Mouse (Mus musculus): ENCODE data around the gene Tmem29.
A peak's percentile ranks its signal among the peaks of the same experiment; 100 is the strongest.
"Not testable (repeated sequence)": the region's sequence is repeated elsewhere in the genome, so short reads cannot be mapped to it uniquely, and the experiment has no call there.

The Tmem29 gene

GRCm38 (mm10) chrX:150458766-150459350, at the start of gene Tmem29:
Tmem29 (minus strand) TSS chrX:150459154.
- DNase-seq (ENCODE audit: low read depth, low spot score): peak; percentile 87

DNA sequence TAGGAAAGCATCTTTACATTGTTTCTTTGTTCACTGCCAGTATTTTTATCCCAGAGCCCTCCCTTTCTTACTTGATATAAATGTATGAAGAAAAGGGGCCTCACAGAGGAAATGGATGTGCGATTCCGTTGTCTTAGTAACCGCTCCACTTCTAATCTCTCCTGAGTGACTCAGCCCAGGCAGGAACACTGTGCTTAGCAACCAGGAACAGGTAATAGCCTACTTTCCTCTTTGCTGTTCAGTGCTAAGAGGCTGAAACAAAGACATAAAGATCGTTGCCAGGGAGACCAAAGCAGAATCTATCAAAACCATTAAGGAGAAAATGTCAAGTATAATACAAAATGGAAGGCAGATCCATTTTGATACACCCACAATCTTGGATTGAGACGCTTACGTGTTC, 49.7 kb upstream of the Tmem29 start:
- DNase-seq (ENCODE audit: low read depth, low spot score): no peak

DNA sequence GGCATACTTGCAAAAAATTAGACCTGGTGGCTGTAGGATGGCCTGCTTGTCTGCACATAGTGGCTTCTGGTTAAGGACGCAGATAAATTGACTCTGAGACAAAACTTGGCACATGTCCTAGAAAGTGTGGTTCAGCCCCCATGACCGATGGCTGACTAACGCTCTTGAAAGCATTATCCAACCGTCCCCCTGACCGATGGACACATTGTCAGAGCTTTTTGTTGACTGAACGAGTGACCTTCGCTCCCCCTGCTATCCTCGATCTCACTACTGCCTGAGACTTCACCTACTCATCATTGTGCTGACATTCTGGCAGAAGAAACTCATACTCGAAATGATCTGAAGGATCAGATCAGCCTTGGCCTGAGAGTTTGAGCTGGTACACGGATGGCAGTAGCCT, 28.9 kb upstream of the Tmem29 start:
- DNase-seq (ENCODE audit: low read depth, low spot score): not testable (repeated sequence)

GRCm38 (mm10) chrX:150486314-150487030, 27.5 kb upstream of the Tmem29 start:
- not testable (repeated sequence) for DNase-seq (ENCODE audit: low read depth, low spot score)

GRCm38 (mm10) chrX:150477854-150478780, 19.2 kb upstream of the Tmem29 start:
- DNase-seq (ENCODE audit: low read depth, low spot score): peak; percentile 87

DNA sequence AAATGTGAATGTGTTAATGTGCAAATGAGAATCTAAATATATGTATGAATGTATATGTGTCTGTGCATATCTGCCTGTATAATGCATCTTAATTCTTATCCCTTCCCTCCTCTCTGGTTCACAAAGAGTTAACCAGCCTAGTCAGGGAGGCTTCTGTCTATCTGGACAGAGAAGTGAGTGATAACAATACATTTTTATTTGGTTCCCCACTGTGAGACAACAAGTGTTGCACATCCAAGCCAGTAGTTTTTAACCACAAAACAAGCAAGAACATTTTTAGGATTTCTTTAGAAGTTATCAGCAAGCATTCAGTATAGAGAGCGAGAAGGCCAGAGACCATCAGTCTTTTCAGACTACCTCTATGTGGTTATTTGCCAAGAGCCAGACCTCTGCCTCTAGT, 12.5 kb upstream of the Tmem29 start:
- DNase-seq (ENCODE audit: low read depth, low spot score): no peak

DNA sequence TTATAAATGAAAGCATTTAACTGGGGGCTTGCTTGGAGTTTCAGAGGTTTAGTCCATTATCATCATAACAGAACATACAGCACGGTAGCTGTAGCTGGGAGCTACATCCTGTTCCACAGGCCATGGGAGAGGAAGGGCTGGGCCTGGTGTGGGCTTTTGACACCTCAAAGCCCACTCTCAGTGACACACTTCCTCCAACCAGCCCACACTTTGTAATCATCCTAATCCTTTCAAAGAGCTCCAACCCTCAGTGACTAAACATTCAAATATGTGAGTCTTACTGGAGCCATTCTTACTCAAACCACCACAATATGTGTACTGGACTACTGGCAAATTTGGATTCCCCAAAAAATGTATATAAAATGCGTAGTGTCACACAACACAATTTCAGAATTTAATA, 9.3 kb upstream of the Tmem29 start:
- DNase-seq (ENCODE audit: low read depth, low spot score): no peak

DNA sequence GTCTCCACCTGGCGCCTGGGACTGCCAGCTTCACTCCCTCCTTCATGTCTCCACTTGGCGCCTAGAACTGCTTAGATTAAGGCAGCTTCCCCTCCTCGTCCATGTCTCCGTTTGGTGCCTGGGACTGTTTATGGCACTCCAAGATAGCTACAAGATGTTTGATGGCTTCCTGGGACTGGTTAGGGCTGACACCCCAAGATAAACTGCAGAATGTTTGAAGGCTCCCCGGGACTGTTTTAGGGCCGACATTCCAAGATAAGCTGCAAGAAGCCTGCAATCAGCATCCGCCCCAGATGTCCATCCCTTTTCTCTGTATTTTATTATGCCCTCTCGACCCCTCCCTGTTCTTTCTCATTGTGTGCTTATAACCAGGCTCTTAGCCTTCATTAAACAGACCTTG, 7.9 kb upstream of the Tmem29 start:
- DNase-seq (ENCODE audit: low read depth, low spot score): not testable (repeated sequence)

DNA sequence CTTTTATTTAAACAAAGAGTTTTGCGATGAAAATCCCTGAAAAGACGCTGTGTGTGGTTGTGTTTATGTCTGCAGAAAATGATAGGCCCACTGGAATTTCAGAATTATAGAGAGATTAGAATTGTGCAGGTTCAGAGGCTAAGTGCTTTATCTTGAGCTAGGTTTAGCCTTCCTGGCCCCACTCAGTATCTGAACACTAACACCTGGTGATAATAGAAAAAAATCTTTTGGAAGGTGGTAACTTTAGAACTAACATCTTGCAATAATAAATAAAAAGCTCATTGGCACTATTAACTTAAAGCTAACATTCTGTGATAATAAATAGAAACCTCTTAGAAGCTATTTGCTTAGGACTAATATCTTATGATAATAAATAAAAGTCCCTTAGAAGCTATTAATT, 1.2 kb upstream of the Tmem29 start:
- no peak for DNase-seq (ENCODE audit: low read depth, low spot score)

GRCm38 (mm10) chrX:150459411-150459927, 515 bp upstream of the Tmem29 start:
- DNase-seq (ENCODE audit: low read depth, low spot score): no peak

- DNase-seq (ENCODE audit: low read depth, low spot score): no peak
Observed at GRCm38 (mm10) chrX:150458136-150458535, 818 bp downstream of the Tmem29 start.

GRCm38 (mm10) chrX:150440505-150441338, 18.2 kb downstream of the Tmem29 start:
- DNase-seq (ENCODE audit: low read depth, low spot score): no peak

- no peak for DNase-seq (ENCODE audit: low read depth, low spot score)
Observed at GRCm38 (mm10) chrX:150436373-150436772, 22.6 kb downstream of the Tmem29 start.

DNA sequence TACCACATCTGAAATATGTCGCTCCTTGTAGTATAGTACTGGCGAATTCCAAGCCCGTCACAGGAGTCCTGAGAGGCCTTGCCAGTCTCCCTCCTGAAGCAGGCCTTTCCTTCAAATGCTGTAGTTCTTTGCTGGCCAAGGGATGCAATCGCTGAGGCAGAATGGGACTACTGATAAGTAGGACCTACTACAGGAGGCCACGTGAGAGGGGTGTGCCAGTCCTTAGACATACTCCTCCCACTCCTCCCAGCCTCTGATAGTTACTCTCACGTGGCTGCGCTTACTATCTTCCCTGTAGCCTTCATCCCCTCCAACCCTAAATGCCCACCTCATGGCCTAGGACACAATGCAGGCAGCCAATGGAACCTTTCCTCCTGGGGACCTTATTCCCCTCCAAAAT, 23.6 kb downstream of the Tmem29 start:
- no peak for DNase-seq (ENCODE audit: low read depth, low spot score)

- DNase-seq (ENCODE audit: low read depth, low spot score): peak; percentile 16
Observed at GRCm38 (mm10) chrX:150413505-150413904, 45.4 kb downstream of the Tmem29 start.
